In genomic region chr2:102681351-102681750, GRCm38 (mm10) we compare ENCODE assay signal across 23 mouse cellular contexts. TPM values are rescaled to one million over a fixed set of nuclear protein-coding genes. Genes with fewer than 3 reads are reported as not detected.
"Had no signal": no experiment of that assay in that cellular context is flagged by ENCODE, and none has a peak within 500 bp of the region (broad histone marks: within the 10 kb centered on the region; RNA-seq: fewer than 3 reads in every experiment).

No protein-coding gene starts in this region.

- H3K4me3 ChIP-seq: limb, embryonic 12.5 days; limb, embryonic 15.5 days; midbrain, embryonic 13.5 days; neural tube, embryonic 13.5 days; stomach, embryonic 15.5 days had no signal

- H3K9ac ChIP-seq: limb, embryonic 12.5 days; limb, embryonic 15.5 days; liver, embryonic 14.5 days; liver, postnatal 0 days; lung, embryonic 14.5 days; midbrain, embryonic 13.5 days; neural tube, embryonic 13.5 days; stomach, embryonic 15.5 days had no signal

- H3K27me3 ChIP-seq: midbrain, embryonic 13.5 days; neural tube, embryonic 13.5 days; stomach, embryonic 15.5 days had no signal

- H3K9me3 ChIP-seq: limb, embryonic 12.5 days; limb, embryonic 15.5 days; midbrain, embryonic 13.5 days; neural tube, embryonic 13.5 days; stomach, embryonic 15.5 days had no signal

- H3K4me2 ChIP-seq: limb, embryonic 12.5 days; limb, embryonic 15.5 days; liver, embryonic 11.5 days; lung, embryonic 14.5 days; midbrain, embryonic 13.5 days; neural tube, embryonic 13.5 days; stomach, embryonic 15.5 days had no signal

- DNase-seq: kidney, adult 18-20 months; kidney, postnatal 14 days; kidney, postnatal 4 days; layer of hippocampus, adult 9-11 months; layer of hippocampus, postnatal 36 days; liver, postnatal 0 days; lung, embryonic 14.5 days; retina, postnatal 1 day; right cerebral cortex, postnatal 25 days; spleen, adult 18-20 months; thymus, postnatal 36 days had no signal

- H3K27ac ChIP-seq: limb, embryonic 12.5 days; limb, embryonic 15.5 days; liver, embryonic 14.5 days; macrophage; midbrain, embryonic 13.5 days; neural tube, embryonic 13.5 days; stomach, embryonic 15.5 days had no signal

- ATAC-seq: intestine, embryonic 16.5 days; liver, postnatal 0 days; lung, postnatal 0 days; midbrain, embryonic 13.5 days; midbrain, embryonic 16.5 days had no signal

- H3K36me3 ChIP-seq: limb, embryonic 12.5 days; limb, embryonic 15.5 days; midbrain, embryonic 13.5 days; neural tube, embryonic 13.5 days; stomach, embryonic 15.5 days had no signal

- H3K4me1 ChIP-seq: stomach, embryonic 15.5 days had no signal

RNA-seq across cellular contexts. Expression of gene Slc1a2, which starts 22.9 kb away (rescaled TPM):
- total RNA-seq: neutrophil, adult 5-6 weeks had no signal
